Mouse (Mus musculus): ENCODE results near the gene Pim3. TPM values are rescaled to one million over a fixed set of nuclear protein-coding genes. Genes with fewer than 3 reads are reported as not detected.
A peak's percentile ranks its signal among the peaks of the same experiment; 100 is the strongest.

Gene Pim3
- total and polyA plus RNA-seq, 3 experiments = 33.6 to 41.6 TPM; not detected in 1

DNA sequence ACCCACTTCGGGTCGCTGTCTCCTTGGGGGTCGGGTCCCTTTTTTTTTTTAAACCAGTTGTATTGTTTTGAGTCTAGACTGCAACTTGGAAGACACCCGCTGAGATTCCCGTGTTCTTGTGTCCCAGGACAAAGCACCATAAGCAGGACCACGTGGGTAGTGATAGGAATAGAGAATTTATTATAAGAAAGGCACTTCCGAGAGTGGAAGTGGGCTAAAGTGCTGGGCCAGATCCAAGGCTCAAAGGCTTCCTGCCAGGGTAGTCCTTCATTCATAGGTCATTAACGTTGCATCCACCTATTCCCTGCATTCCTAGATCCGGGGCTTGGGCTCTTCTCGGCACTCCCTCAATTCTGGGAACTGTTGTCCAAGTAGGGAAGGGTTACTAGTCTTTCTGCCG is 24.0 kb upstream of the Pim3 start:
- no peaks in the 10 kb centered on the region; the same call in 1 of the 2 replicates for H3K79me2 ChIP-seq (ENCODE audit: control insufficient read depth, insufficient read depth, low read length, poor library complexity)
- no peaks in the 10 kb centered on the region for H3K36me3 ChIP-seq (ENCODE audit: control insufficient read depth in 1 of 2, insufficient read depth in 2 of 2, low read length in 2 of 2)
- peak overlapping the region; percentile 89 to 99 for H3K4me3 ChIP-seq (ENCODE audit: control insufficient read depth in 1 of 2, insufficient read depth in 1 of 2, low read depth in 2 of 2, low read length in 2 of 2)
- no peaks in the 10 kb centered on the region for H3K27me3 ChIP-seq (ENCODE audit: control insufficient read depth in 1 of 2, insufficient read depth in 2 of 2, low read length in 2 of 2)
- no peak for TF ChIP-seq BHLHE40 (IDR thresholded peaks at IDR 0.05; ENCODE audit: borderline replicate concordance, low read depth, low read length)
- peak; percentile 87 for TF ChIP-seq MXI1 (IDR thresholded peaks at IDR 0.05; ENCODE audit: low read depth, low read length)
- no peak for TF ChIP-seq MYB (IDR thresholded peaks at IDR 0.05; ENCODE audit: low read depth, low read length)
- TF ChIP-seq ETS1 (IDR thresholded peaks at IDR 0.05; ENCODE audit: low read depth, low read length) = no peak
- TF ChIP-seq MAX (IDR thresholded peaks at IDR 0.05; ENCODE audit: low read length) = peak; percentile 82
- TF ChIP-seq USF1 (IDR thresholded peaks at IDR 0.05; ENCODE audit: low read depth, low read length) = peak; percentile 26; the same call in 1 of the 2 replicates
- no peaks in the 10 kb centered on the region for H3K9me3 ChIP-seq (replicated peaks; ENCODE audit: insufficient read depth, low read length)
- peaks cover 0 to 2% of the 10 kb centered on the region in 2 experiments; a peak in 1 of 4 replicates for H3K4me1 ChIP-seq (ENCODE audit: control insufficient read depth in 1 of 2, insufficient read depth in 2 of 2, low read length in 2 of 2)
- H3K9ac ChIP-seq (ENCODE audit: control insufficient read depth, low read depth, low read length, poor library complexity, severe bottlenecking) = peak overlapping the region; percentile 74
- H3K27ac ChIP-seq (ENCODE audit: control insufficient read depth, low read depth, low read length) = no peak overlapping the region
- DNase-seq (ENCODE audit: low read depth, low spot score) = peak; percentile 49

- H3K9me3 ChIP-seq (replicated peaks; ENCODE audit: insufficient read depth, low read length) = no peaks in the 10 kb centered on the region
- no peaks in the 10 kb centered on the region for H3K36me3 ChIP-seq (ENCODE audit: control insufficient read depth in 1 of 2, insufficient read depth in 2 of 2, low read length in 2 of 2)
- TF ChIP-seq MYB (IDR thresholded peaks at IDR 0.05; ENCODE audit: low read depth, low read length) (no peak), TAL1 (IDR thresholded peaks at IDR 0.05; ENCODE audit: low read length) (no peak), TBP (IDR thresholded peaks at IDR 0.05; ENCODE audit: low read depth, low read length) (no peak), POLR2AphosphoS2 (IDR thresholded peaks at IDR 0.05; ENCODE audit: low read length) (no peak), ZMIZ1 (IDR thresholded peaks at IDR 0.05; ENCODE audit: low read depth, low read length) (no peak), KAT2A (conservative IDR thresholded peaks at IDR 0.05; ENCODE audit: low read depth, low read length) (no peak), USF1 (IDR thresholded peaks at IDR 0.05; ENCODE audit: low read depth, low read length) (no peak), HCFC1 (IDR thresholded peaks at IDR 0.05; ENCODE audit: low read depth, low read length) (no peak), GATA1 (IDR thresholded peaks at IDR 0.05; ENCODE audit: low read depth, low read length) (no peak)
- H3K27ac ChIP-seq (ENCODE audit: control insufficient read depth, low read depth, low read length) = no peak overlapping the region
- no peaks in the 10 kb centered on the region for H3K27me3 ChIP-seq (ENCODE audit: control insufficient read depth in 1 of 2, insufficient read depth in 2 of 2, low read length in 2 of 2)
- H3K79me2 ChIP-seq (ENCODE audit: control insufficient read depth, insufficient read depth, low read length, poor library complexity) = no peaks in the 10 kb centered on the region; the same call in 1 of the 2 replicates
- H3K4me3 ChIP-seq (ENCODE audit: control insufficient read depth in 1 of 2, insufficient read depth in 1 of 2, low read depth in 2 of 2, low read length in 2 of 2) = no peak overlapping the region
- peaks cover 0 to 2% of the 10 kb centered on the region in 2 experiments; a peak in 1 of 4 replicates for H3K4me1 ChIP-seq (ENCODE audit: control insufficient read depth in 1 of 2, insufficient read depth in 2 of 2, low read length in 2 of 2)
- no peak for DNase-seq (ENCODE audit: low read depth, low spot score)
- H3K9ac ChIP-seq (ENCODE audit: control insufficient read depth, low read depth, low read length, poor library complexity, severe bottlenecking) = no peak overlapping the region
These were observed 22.7 kb upstream of the Pim3 start for GRCm38 (mm10) chr15:88839271-88839670.

DNA sequence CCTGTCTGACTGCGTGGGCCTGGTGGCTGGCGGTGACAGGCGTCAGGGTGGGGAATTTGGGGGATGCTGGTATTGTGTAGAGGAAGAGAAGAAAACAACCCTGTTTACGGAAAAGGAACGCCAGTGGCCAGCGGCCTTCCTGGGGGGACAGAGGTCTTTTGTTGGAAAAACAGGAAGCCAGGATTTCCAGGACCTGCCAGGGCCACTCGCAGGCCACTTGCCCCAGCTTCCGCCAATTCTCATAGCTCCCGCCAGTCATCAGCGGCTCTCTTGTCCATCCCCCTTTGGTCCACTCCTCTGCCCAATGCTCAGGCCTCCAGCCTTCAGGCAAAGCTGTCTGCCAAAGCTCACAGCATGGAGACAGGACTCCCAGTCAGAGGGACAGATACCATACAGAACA is 21.9 kb upstream of the Pim3 start:
- Histone ChIP-seq H3K27ac (ENCODE audit: control insufficient read depth, low read depth, low read length) (no peak overlapping the region), H3K9ac (ENCODE audit: control insufficient read depth, low read depth, low read length, poor library complexity, severe bottlenecking) (no peak overlapping the region), H3K4me3 (ENCODE audit: control insufficient read depth in 1 of 2, insufficient read depth in 1 of 2, low read depth in 2 of 2, low read length in 2 of 2) (no peak overlapping the region)

More for the DNA sequence above, 21.9 kb upstream of the Pim3 start:
- no peak for DNase-seq (ENCODE audit: low read depth, low spot score)
- peaks cover 0 to 2% of the 10 kb centered on the region in 2 experiments; a peak in 1 of 4 replicates for H3K27me3 ChIP-seq (ENCODE audit: control insufficient read depth in 1 of 2, insufficient read depth in 2 of 2, low read length in 2 of 2)
- H3K4me1 ChIP-seq (ENCODE audit: control insufficient read depth in 1 of 2, insufficient read depth in 2 of 2, low read length in 2 of 2) = peaks cover 0 to 2% of the 10 kb centered on the region in 2 experiments; a peak in 1 of 4 replicates
- no peaks in the 10 kb centered on the region for H3K36me3 ChIP-seq (ENCODE audit: control insufficient read depth in 1 of 2, insufficient read depth in 2 of 2, low read length in 2 of 2)
- no peaks in the 10 kb centered on the region for H3K9me3 ChIP-seq (replicated peaks; ENCODE audit: insufficient read depth, low read length)
- no peaks in the 10 kb centered on the region; the same call in 1 of the 2 replicates for H3K79me2 ChIP-seq (ENCODE audit: control insufficient read depth, insufficient read depth, low read length, poor library complexity)
- TF ChIP-seq CHD1 (IDR thresholded peaks at IDR 0.05; ENCODE audit: low read depth, low read length) (no peak), MAFK (IDR thresholded peaks at IDR 0.05; ENCODE audit: borderline replicate concordance, low read depth, low read length) (no peak), ZNF384 (IDR thresholded peaks at IDR 0.05; ENCODE audit: low read depth, low read length) (no peak), KAT2A (conservative IDR thresholded peaks at IDR 0.05; ENCODE audit: low read depth, low read length) (no peak), SIN3A (IDR thresholded peaks at IDR 0.05; ENCODE audit: low read length) (no peak), BHLHE40 (IDR thresholded peaks at IDR 0.05; ENCODE audit: borderline replicate concordance, low read depth, low read length) (no peak), ZC3H11A (IDR thresholded peaks at IDR 0.05; ENCODE audit: low read depth, low read length) (no peak), POLR2AphosphoS2 (IDR thresholded peaks at IDR 0.05; ENCODE audit: low read length) (no peak)

Measured in MEL (cell line).